Mouse (Mus musculus) kidney, postnatal 10 days (tissue): ENCODE measurements around the gene Sh2b2.

Experiments used
- DNase-seq: peaks from one replicate; pipeline ENCODE4 v3.0.0; 2021; ENCODE audit warnings: mixed read lengths

Gene Sh2b2

DNA sequence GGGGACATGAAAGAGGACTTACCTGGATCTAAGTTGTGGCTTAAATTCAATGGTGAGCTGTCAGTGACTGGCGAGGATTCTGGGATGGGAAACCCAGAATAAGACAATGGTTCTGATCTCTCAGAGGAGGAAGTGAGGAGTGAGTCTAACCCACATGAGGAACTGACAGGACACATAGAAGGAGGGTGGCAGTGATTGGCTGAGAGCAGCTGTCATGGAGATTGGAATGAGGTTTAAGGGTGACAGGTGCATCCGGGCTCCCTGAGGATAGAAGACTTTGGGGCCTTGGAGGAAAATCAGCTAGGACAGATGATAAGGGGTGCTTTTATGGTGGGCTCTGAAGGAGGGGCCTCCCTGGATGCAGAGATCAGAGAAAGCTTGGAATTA lies at the start of gene Sh2b2:
TSS of gene Sh2b2 (minus strand) at position 105 of the 387 bp plus-strand sequence.
- DNase-seq, result no peak

DNA sequence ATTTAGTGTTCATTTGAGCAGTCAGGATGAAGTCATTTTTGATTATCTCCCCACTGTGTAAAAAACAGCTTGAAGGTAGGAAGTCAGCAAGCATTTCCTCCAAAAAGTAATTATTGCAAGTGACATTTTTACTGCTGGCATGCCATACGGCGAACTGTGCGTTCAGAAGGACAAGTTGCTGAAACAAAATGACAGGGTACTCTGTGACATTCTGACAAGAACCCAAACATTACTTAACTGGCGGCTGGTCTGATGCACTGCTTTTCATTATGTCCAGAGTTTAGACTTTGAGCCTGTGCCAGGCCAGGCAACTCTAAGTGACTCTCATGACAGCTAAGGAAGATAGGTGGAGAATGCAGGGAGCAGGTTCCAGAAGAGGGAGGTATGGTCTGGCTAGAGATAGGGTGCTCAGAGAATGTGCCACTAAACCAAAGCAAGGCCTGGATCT lies 46.6 kb upstream of the Sh2b2 start:
- no peak for DNase-seq

DNA sequence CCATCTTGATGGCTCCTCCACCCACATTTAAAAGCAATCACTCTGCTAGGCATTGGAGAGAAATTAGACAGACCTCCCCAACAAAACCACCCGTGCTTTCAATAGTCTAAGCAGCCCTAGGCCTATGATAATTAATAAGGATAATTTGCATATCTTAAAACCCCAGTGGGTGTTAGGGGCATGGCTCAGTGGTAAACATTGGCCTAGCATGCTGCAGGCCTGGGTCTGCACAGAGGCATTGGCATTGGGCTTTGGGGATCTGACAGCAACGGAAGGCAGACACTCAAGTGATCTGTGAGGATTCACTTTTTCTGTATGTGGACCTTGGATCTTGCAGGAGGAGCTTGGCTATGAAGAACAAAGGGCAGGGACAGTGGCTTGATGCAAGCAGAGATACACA lies 46.0 kb upstream of the Sh2b2 start:
- no peak for DNase-seq

DNA sequence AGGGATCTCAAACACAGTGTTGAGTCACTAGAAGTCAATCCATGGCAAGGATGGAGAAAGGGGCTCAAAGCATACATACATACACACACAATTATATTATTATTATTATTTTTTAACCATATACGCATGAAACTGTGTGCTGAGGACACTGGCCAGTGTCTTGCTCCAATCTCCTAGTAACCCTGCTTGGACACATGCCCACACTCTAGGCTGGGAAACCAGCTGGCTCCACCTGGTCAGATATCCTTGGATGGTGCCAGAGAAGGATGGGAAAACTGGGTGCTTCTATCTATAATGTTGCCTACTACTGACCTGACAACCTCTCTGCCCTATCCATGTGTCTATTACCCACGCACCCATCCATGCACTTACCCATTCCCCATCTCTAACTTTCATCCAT lies 45.2 kb upstream of the Sh2b2 start:
- peak; percentile 41 for DNase-seq

DNA sequence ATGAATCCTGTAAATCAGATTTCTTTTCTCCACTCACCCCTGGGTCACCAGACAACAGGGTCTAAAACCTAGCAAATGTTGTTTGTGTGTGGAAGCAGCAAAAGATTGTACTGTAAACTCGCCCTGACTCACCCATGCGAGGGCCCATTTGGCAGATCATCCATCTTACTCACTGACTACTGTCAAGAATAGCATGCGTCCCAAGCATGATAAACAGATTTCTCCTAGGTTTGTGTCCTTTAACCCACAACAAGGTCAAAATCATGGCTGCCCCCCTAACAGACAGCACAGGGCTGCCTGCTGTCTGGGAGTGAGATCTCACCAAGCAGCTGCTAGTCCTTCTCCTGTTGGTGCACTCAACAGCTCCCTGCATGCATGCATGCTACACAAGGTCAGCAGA lies 43.4 kb upstream of the Sh2b2 start:
- DNase-seq, result no peak

DNA sequence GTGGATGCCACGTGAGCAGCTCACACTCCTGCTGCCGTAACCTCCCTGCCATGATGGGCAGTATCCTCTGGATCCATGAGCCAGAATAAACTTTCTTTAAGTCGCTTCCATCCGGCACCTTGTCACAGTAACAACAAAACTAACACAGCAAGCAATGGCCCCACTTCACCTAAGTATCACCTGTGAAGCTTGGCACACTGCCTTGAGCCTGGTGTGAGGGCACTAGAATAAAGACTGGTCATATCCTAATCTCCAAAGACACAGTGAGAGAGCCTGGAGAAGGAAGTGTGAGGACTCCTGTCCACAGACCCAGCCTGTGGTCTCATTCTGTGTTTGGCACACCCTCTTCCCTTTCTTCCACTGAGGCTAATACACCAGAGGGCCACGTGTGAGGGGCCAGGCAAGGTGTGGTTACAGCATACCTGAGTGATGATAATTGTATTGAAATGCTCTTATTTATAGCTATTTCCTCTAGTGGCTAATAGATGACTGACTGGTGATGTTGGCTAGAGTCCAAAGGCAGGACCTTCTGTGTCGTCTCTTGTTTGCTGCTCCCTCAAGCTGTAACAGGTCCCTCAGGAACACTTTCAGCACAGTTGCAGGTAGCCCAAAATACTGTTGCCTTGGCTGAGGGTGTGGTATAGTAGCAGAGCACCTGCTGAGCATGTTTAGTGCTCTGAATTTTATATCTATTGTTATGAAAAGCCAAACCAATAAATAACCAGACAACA lies 42.2 kb upstream of the Sh2b2 start:
- DNase-seq, result no peak

DNA sequence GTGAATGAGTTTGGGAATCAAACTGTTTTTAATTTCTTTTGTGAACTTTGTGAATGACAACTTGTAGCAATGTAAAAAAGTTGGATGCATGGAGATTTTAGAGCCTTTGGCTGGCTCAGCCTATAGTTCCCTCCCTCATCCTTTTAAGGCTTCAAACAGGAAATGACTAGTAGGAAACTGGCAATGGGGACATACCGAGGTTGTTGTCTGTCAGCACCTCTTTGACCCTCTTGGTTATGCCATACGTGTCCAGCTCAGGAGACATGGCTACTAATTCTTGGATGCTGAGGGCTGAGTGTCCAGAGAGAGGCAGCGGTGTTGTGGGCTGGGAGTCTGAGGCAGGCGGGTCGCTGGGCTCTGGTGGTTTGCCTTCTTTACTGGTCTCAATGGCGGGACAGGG lies 40.2 kb upstream of the Sh2b2 start:
- no peak for DNase-seq

DNA sequence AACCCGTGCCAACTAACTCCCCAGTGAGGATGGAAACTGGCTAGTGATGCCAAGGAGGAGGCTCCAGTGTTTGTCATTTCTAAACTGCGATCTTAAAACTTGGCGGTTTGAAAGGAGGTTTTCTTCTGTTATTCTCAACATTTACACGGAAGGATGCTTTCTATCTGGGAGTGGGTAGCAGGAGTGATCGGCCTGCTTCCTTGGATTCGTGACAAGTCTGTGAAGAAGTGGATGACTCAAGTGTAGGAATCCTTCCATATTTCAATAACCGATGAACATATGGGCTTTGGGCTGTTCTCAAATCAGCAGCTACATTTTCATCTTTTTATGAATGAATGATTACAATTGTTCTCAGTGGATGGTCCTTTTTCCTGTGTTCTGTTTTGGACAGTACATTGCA lies 38.8 kb upstream of the Sh2b2 start:
- DNase-seq, result no peak

DNA sequence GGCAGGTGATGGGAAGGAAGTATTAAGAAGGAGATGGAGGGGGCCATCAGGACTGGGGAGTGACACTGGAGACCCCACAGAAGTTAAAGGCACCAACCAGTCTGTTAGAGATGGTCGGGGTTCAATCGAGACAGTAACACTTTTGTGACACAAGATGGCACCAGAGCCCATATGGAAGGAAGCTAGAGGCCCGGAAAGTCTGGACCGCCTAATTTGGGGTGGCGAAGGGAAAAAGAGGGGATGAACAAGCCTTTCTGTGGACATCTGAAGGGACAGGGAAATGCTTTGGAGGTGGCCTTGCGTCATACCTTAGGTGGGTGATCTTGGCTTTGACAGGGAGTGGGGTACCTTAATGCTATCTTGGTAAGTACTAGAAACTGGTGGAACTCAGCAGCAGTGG lies 35.0 kb upstream of the Sh2b2 start:
- peak; percentile 44 for DNase-seq

DNA sequence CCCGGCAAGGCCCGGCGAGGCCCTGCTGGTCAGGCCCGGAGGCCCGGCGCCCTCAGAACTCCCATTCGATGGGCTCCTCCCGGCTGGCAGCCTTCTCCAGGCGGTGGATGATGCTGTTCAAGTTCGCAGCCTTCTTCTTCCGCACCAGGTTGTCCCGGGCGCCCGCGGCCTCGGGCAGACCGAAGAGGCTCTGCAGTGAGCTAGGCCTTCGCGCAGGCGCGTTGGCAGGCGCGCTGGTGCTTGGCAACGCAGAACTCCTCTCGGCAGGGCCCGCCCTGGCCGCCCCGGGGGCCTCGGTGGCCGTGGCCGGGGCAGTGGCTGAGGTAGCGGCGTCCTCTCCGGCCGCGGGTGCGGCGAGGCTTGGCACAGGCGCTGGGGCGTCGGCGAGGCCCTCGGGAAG lies 28.4 kb upstream of the Sh2b2 start:
- no peak for DNase-seq

DNA sequence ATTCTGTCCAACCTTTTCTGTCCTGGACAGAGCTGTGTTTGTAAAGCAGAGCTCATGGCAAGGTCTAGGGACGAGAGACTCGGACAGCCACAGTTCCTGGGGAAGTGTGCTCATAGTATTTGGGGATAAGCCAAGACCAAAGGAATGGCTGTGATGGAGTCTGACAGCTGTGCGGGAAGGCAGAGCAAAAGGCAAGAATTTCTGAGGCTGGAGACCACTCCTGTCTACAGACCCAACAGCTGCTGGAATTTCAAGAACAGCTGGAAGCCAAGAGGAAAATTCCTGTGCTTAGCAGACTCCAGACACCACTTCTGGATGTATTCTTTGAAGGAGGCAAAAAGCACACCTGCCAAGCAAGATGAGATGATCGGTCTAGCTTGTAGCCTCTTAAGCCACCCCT lies 23.6 kb upstream of the Sh2b2 start:
- no peak for DNase-seq

DNA sequence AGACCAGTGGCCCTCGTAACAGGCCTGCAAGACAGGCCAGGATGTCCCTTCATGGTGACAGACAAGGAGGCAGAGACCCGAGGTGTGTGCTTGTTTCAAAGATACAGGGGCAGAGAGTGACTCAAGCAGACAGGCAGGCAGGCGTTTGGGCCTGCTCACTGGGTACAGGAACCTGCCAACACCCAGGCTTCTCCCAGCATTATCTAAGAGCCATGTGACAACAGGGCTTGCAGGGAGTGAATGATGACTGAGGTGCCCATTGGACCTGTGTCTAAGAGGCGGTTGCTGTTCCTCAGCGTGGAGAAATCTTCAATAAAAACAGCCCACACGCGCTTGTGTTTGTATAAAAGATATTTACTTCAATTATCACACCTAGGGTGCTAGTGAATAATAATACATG lies 19.7 kb upstream of the Sh2b2 start:
- DNase-seq, result no peak

DNA sequence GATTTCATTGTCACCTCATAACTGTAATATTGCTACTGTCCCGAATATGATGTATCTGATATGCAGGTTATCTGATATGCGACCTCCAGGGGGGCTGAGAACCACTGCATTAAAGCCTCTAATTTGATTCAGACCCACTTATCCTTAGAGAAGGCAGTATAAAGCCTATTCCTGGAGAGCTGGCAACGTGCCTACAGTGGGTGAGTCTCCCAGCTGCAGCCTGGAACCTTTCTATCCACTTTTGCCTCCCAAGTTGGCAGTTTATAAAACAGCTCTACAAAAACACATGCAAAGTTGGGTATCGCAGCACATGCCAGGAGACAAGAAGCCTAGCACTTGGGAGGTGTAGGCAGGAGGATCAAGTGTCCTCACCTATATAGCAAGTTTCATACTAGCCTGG lies 17.0 kb upstream of the Sh2b2 start:
- DNase-seq, result no peak

DNA sequence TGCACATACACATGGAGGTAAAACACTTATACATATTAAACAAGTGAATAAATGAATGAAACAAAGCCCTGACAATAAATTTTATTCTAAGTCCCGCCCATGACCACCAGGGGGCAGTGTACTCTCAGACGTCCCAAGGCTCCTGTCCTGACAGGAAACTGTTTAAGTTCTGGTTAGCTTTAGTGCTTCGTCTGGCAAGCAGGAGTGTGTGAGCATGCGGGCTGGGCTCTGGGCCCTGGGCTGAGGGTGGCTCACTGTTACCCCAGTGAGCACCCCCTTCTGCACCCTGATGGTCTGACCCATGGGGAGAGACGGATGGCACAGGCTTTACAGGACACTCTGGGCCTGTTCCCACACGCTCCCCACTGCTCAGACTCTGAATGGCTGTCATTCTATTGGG lies 12.6 kb upstream of the Sh2b2 start:
- DNase-seq, result peak; percentile 84

DNA sequence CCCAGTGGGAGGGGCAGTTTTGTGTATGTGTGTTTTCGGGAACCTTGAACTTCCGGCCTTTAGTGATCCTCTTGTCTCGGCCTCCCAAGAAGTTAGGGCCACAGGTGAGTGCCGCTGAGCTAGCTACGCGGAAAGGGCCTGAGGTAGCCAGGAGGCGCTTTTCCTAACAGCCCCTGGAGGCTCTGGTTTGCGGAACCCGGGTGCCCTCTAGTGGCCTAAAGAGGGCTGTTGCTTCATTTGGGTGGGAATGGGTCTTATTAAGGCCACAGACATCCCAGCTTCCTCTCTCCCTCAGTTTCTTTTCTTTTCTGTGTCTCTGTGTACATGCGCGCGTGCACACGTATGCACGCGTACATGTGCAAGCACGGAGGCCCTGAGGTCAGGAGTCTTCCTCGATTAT lies 6.5 kb upstream of the Sh2b2 start:
- DNase-seq, result peak; percentile 87

DNA sequence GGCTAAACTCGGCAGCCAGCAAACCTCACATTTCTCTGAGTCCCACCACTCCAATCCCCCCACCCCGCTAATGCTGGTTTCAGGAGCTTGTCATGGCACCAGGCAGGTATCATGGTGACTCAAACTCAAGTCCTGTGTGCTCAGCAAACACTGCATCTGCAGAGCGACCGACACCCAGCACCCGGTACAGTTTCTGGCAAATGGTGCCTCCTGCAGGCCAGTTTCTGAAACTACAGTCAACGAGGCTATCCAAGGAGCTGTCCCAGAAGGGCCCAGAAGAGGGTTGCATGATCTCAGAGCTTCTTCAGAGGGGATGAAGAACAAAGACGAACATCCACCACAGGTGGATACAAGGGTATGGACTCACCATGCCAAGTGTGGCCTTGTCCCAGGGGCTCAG lies 4.6 kb upstream of the Sh2b2 start:
- DNase-seq, result peak; percentile 57

DNA sequence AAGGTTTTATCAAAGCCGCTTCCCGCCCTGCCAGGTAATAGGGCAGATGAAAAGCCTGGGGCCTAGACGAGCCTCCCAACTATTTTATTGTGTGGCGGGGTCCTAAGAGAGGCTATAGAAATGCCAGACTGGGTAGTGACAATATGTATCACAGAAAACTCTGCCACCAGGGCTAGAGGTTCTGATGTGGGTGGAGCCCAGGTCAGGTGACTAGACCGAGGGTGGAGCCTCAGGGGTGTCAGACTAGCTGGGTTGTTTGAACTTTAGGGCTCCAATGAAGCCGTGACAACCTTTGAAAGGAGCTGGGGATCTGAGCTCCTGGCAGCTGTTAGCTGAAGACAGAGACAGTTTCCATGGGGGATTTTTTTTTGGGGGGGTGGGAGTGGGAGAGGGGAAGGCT lies 2.1 kb upstream of the Sh2b2 start:
- DNase-seq, result no peak

DNA sequence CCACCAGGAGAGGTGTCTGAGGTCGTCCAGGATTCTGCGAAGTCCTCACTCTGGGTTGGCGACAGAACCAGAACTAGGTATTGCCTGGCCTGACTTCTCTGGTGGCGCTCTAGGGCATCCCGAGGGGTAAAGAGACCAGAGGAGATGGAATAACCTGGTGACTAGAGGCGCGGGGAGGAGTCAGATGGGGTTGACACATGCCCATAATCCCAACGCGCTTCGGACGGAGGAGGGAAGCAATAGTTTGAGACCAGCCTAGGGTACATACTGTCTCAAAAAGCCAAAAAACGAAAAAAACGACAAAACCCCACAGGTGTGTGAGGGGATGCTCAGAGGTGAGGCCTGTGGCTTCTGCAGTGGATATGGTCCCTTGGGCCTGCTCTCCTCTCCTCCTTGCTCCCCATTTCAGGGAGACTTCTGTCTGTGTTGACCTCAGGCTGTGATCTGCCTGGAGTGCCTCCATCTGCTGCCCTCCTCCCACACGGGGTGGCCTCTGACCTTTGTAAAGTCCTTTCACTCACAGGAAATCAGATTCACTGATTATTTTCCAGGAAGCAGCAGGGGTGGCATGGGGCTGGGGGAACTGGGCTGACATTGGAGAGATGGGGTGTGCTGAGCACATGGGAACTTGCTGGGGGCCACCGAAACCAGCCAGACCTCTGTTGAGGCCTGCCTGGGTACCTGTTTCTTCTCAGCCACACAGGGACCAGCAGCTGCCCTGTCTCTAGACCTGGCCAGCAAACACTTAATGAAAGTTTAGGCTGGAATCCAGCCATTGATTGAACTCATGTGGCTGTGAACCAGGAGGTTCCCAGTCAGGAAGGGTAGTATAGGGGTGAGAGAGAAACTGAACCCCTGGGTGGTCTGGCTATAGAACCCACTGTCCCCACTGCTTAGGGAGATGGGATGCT lies 560 bp downstream of the Sh2b2 start:
- peak; percentile 39 for DNase-seq

DNA sequence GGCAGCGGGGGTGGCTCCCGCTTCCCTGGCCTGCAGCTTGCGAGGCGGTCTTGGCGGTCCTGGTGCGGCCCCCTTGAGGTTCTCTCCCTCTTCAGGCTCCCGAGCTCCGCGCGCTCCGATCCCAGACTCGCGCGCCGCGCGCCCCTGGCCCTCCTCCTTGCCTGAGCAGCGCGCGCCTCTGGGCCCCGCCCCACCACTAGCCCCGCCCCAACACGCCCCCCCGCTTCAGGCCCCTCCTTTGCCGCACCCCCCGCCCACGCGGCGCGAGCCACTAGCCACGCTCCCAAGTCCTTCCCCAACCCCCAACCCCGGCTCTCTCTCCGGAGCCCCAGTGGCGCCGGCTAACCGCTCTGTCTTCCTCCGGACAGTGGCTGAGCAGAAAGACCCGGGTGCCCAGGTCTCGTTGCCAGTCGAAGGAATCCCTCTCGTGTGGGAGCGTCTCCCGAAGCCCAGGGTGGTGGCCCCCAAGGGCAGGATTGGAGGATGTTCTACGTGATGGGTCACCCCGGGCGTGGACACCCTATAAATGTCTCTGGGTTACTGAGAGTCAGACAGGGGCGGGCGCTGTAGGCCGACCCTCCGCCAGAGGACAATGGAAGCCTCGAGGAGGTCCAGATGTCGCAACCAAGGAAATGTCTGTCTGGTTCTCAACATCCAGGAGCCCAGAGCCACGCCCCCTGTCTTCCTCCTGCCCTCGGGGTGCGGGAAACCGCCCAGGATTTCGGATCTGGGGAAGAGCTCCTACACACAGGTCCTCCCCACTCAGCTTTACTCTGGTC lies 1.4 kb downstream of the Sh2b2 start:
- DNase-seq, result peak; percentile 93

DNA sequence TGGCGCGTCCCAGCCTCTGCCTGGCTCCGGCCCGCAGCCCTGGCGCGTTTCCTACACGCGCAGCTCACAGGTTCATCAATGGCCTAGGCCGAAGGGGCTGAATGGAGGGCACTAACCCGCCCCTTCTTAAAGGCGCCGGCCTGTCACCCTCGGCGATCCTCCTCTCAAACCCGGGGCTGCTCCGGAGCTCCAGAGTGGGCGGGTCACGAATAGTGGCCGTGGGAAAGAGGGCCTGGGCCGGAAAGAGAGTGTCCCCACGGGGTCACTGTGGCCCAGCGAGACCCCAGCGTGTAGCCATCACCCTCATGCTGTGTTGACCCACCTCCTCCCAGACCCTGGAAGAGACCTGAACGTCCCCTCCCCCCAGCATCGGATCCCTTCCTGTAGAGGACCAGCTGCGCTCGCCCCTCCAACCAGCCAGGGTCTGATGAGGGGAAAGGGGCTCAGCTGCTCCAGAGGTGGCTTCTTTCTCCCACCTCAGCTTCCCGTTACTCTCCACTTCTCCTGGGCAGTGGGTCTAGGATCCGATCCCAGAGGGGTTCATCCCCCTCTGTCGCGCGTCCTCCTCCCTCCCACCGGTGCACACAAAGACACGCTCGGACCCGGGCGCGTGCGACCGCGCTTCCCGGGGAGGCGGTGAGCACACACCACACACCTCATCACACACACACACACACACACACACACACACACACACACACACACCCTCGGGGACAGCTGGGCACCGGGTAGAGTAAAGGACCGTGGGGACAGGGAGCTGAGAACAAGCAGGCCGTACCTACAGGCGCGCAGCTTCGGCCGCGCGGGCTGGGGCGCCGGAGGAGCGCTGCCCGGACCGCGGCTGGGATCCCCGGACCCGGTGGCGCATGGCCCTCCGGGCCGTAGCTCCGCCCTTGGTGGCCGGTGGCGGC lies 2.2 kb downstream of the Sh2b2 start:
- DNase-seq, result peak; percentile 48

DNA sequence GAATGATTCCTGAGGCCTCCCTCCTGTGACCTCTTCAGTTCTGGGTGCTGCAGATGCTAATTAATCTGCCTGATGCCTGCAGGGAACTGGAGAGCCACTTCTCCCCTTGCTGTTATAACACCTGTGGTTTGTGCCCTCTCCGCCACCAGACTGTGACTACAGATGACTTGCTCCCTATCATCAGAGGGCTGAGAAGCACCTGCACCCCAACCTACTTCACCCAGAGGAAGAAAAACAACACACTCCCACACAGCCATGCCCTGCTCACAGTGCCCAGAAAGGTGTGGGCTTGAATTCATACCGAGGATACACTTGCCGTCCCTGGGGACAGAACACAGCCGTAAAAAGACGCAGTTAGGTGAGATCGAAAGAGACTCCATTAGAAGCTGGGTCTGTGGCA lies 5.2 kb downstream of the Sh2b2 start:
- DNase-seq, result no peak

DNA sequence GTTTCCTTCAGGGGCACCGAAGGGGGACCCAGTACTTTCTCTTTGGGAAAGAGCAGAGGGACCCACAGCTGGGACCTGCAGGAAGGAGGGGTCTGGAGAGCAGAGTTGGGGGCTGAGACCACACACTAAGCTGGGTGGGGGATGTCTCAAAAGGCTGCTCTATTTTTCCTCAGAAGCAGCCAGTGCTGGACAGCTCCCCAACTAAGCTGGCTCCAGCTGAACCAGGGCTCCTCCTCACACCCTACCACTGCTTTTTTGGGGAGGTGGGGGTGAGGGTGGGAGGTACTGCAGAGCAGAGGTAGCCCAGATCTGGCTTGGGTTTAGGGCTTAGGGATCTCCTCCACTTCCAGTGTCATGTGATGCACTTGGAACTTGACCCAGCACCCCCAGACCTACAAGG lies 6.0 kb downstream of the Sh2b2 start:
- no peak for DNase-seq
